Mouse (Mus musculus) olfactory bulb, adult 2 months (tissue): ENCODE results near the gene Cemip.

Experiments
- CTCF ChIP-seq: fragments of 200-500 bp; IDR thresholded peaks from 2 replicates; pipeline ENCODE4 v1.5.1; 2012; ENCODE audit warnings: low read depth, mild to moderate bottlenecking, low read length, moderate library complexity; ENCODE audit not compliant: insufficient read depth
- POLR2A ChIP-seq: fragments of 200-500 bp; IDR thresholded peaks from 2 replicates; pipeline ENCODE4 v1.6.1; 2012; ENCODE audit warnings: mild to moderate bottlenecking, low read depth, low read length, moderate library complexity; ENCODE audit not compliant: insufficient read depth

DNA sequence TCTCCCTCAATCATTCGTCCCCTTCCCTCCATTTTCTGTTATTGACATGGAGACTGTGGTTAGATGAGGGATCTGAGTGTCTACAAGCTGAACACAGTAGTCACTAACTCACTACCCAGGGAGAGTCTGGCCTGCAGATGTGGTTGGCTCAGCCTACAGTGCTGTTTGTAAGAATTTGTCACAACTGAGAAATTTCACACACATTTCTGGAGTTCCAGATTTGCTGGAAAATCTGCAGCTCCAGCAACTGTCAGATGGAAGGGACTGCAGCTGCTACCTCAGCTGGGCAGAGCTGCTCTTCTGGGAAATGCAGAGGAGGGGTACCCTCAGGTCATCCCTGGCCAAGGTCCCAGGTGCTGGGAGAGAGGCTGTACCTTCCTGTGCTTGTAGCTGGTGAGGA is 53.5 kb downstream of the Cemip start:
- TF ChIP-seq POLR2A (no peak), CTCF (no peak)
